ENCODE assay signal across 9 mouse cellular contexts in the genomic region with DNA sequence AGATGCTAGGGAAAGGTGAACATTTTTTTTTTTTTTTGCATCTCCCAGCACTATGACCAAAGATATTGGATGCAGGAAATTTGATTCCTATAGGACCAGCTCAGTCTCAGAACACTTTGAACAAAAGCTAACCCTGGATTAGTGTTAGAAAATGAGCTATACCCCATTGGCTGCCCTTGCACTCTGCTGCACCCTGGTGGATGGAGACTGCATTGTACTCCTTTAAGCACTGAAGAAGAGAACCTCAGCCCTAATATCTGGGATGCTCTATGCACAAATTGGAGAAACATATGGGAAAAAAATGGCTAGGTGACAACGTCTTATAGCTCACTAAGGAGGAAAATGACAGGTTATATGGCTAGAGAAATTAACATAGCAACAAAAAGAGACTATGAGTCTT.
DNase-seq lines count a peak whose midpoint lies in the region; ATAC-seq and TF ChIP-seq lines count a peak whose summit lies in the region.
"Had no signal": no experiment of that assay in that cellular context is flagged by ENCODE, and none has a peak within 500 bp of the region (broad histone marks: within the 10 kb centered on the region; RNA-seq: fewer than 3 reads in every experiment).

No protein-coding gene starts in this region.

- no peaks in the 10 kb centered on the region for H3K4me1 ChIP-seq in kidney, embryonic 14.5 days (ENCODE audit: control insufficient read depth, insufficient read depth, low read length)
- H3K4me1 ChIP-seq in ES-Bruce4 (ENCODE audit: control insufficient read depth, insufficient read depth, low read length): no peaks in the 10 kb centered on the region
- H3K4me1 ChIP-seq: embryonic facial prominence, embryonic 13.5 days; liver, embryonic 13.5 days had no signal

- no peak overlapping the region for H3K4me2 ChIP-seq in kidney, embryonic 14.5 days (replicated peaks; ENCODE audit: low read depth, low read length)
- H3K4me2 ChIP-seq: embryonic facial prominence, embryonic 13.5 days; liver, embryonic 13.5 days had no signal

- 38% methylated on average over 1 of the region's 1 CpGs for WGBS in kidney, embryonic 14.5 days

- TF ChIP-seq CTCF in ES-Bruce4 (IDR thresholded peaks at IDR 0.05; ENCODE audit: low read depth, low read length): peak; percentile 41

- ATAC-seq in kidney, embryonic 14.5 days (ENCODE audit: low FRiP score, low TSS enrichment): no peak
- peak; percentile 75 for ATAC-seq in activated CD4-positive, CD25-positive, alpha-beta regulatory T cell, adult 4 months

- no peak overlapping the region for H3K27ac ChIP-seq in kidney, embryonic 14.5 days (ENCODE audit: low read depth, low read length)
- no peak overlapping the region for H3K27ac ChIP-seq in ES-Bruce4 (ENCODE audit: insufficient read depth, low read length)
- H3K27ac ChIP-seq: embryonic facial prominence, embryonic 13.5 days; liver, embryonic 13.5 days had no signal

- no peaks in the 10 kb centered on the region for H3K27me3 ChIP-seq in kidney, embryonic 14.5 days (ENCODE audit: control insufficient read depth, insufficient read depth, low read length)
- no peaks in the 10 kb centered on the region; the same call in 1 of the 2 replicates for H3K27me3 ChIP-seq in ES-Bruce4 (ENCODE audit: control insufficient read depth, insufficient read depth, low read length, poor library complexity, severe bottlenecking)
- H3K27me3 ChIP-seq: embryonic facial prominence, embryonic 13.5 days; liver, embryonic 13.5 days had no signal

- H3K9me3 ChIP-seq in kidney, embryonic 14.5 days (ENCODE audit: control insufficient read depth, low read length): no peaks in the 10 kb centered on the region
- H3K9me3 ChIP-seq in ES-Bruce4 (replicated peaks; ENCODE audit: control insufficient read depth, insufficient read depth, low read length, poor library complexity, severe bottlenecking): no peaks in the 10 kb centered on the region
- H3K9me3 ChIP-seq: embryonic facial prominence, embryonic 13.5 days; liver, embryonic 13.5 days had no signal

- H3K9ac ChIP-seq in kidney, embryonic 14.5 days (ENCODE audit: low read depth, low read length): no peak overlapping the region
- H3K9ac ChIP-seq in ES-Bruce4 (ENCODE audit: low read depth, poor library complexity, severe bottlenecking): no peak overlapping the region
- H3K9ac ChIP-seq: embryonic facial prominence, embryonic 13.5 days; liver, embryonic 13.5 days had no signal

- no peaks in the 10 kb centered on the region for H3K36me3 ChIP-seq in kidney, embryonic 14.5 days (ENCODE audit: control insufficient read depth, insufficient read depth, low read length)
- no peaks in the 10 kb centered on the region for H3K36me3 ChIP-seq in ES-Bruce4 (ENCODE audit: control insufficient read depth, insufficient read depth, low read length, poor library complexity, severe bottlenecking)
- H3K36me3 ChIP-seq: embryonic facial prominence, embryonic 13.5 days; liver, embryonic 13.5 days had no signal

- no peak for TF ChIP-seq EP300 in ES-Bruce4 (IDR thresholded peaks at IDR 0.05; ENCODE audit: insufficient read depth, low read depth, low read length)

- no peak for TF ChIP-seq POLR2A in ES-Bruce4 (IDR thresholded peaks at IDR 0.05; ENCODE audit: insufficient read depth, low read length)

- no peak overlapping the region for H3K4me3 ChIP-seq in kidney, embryonic 14.5 days (ENCODE audit: low read length)
- H3K4me3 ChIP-seq in ES-Bruce4 (ENCODE audit: low read depth, low read length): no peak overlapping the region
- H3K4me3 ChIP-seq: embryonic facial prominence, embryonic 13.5 days; liver, embryonic 13.5 days had no signal

- DNase-seq in kidney, adult 18-20 months: peak; percentile 9
- peak; percentile 14 for DNase-seq in kidney, postnatal 14 days
- no peak for DNase-seq in right cerebral cortex, adult 2 months (ENCODE audit: low spot score in 2 of 2)
- no peak for DNase-seq in frontal cortex, postnatal 10 days (ENCODE audit: low spot score in 2 of 2)
- DNase-seq: liver, embryonic 13.5 days had no signal

Comparison
In these comparisons a context has a peak if more than half of its experiments do, and no peak if none do; other contexts are left out.
1. DNase-seq: peak in kidney, adult 18-20 months (single experiment) and kidney, postnatal 14 days (single experiment); none in right cerebral cortex, adult 2 months (0 of 2) and frontal cortex, postnatal 10 days (0 of 2).